ENCODE assay signal across 8 mouse cellular contexts in the genomic region with DNA sequence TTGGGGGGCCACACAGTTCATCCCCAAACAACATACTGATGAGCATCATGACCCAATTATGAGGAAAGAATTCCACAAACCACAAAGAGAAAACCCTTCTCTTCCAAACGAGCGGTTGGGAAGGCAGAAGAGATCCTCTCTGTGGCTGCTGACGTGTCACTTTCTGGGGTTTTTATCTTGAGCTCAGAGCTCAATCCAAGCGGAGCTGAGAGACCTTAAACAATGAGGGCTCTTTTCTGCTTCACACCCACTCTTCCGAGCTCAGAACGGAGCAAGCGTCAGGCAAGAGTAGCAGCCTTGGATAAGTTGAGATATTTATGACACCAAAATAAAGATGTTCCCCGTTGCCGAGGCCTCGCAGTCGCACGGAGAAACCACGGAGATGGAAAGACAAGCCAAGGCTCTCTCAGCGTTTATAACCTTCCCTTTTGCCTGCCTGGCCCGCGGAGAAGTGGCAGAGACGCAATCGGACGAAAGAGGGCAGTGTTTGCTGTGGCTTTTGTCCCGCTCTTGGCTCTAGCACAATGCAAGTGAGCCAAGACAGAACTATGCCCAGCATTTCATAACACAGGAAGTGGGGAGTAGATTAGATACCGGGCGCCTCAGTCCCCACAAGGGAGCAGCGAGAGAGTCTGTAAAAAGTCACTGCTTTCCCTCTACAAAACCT.
DNase-seq lines count a peak whose midpoint lies in the region; ATAC-seq lines count a peak whose summit lies in the region.

No protein-coding gene starts in this region.

- WGBS in midbrain, embryonic 12.5 days: under 1% methylated on average over 23 of the region's 23 CpGs

- intact Hi-C loops in left cerebral cortex, postnatal 4 days (cut with DNase I): no loop called here

- ATAC-seq in midbrain, embryonic 12.5 days (ENCODE audit: low FRiP score, low read depth): peak; percentile 72
- no peak for ATAC-seq in erythroblast, adult 5-6 weeks (replicated peaks; ENCODE audit: low FRiP score, poor library complexity, severe bottlenecking)

- no peak overlapping the region; the same call in 1 of the 2 replicates for H3K9ac ChIP-seq in midbrain, embryonic 12.5 days (replicated peaks)

- H3K36me3 ChIP-seq in midbrain, embryonic 12.5 days: no peaks in the 10 kb centered on the region

- peaks cover 82% of the 10 kb centered on the region for H3K27me3 ChIP-seq in midbrain, embryonic 12.5 days

- peak; percentile 85 for DNase-seq in adrenal gland, adult 8-10 months
- peak; percentile 88 for DNase-seq in embryo, embryonic 9.5 days (ENCODE audit: extremely low spot score)
- peak; percentile 99 for DNase-seq in heart, adult 11 months
- DNase-seq in kidney, adult 11 months: peak; percentile 77
- DNase-seq in left cerebral cortex, postnatal 4 days: peak; percentile 83
- peak; percentile 87 for DNase-seq in skeletal muscle tissue, adult 2 months (ENCODE audit: low read depth, low spot score)

- H3K9me3 ChIP-seq in midbrain, embryonic 12.5 days: no peaks in the 10 kb centered on the region

- peak overlapping the region; percentile 52 for H3K4me2 ChIP-seq in midbrain, embryonic 12.5 days (replicated peaks)

- H3K4me3 ChIP-seq in midbrain, embryonic 12.5 days: peak overlapping the region; percentile 29

- H3K4me1 ChIP-seq in midbrain, embryonic 12.5 days: 0 out of 2 replicates have a peak, but pooled peaks cover 3% of the 10 kb centered on the region

- no peak overlapping the region for H3K27ac ChIP-seq in midbrain, embryonic 12.5 days (replicated peaks)
